Mouse (Mus musculus) intestine, embryonic 16.5 days (tissue): Measurements from ENCODE around the gene Ikbke. TPM values are rescaled to one million over a fixed set of nuclear protein-coding genes. Genes with fewer than 3 reads are reported as not detected.

Experiments
- ATAC-seq: fragments of 200-750 bp; cut with Nextera tagmentation; 2 replicates; pipeline ENCODE4 v1.8.0; 2017; ENCODE audit warnings: moderate TSS enrichment, moderate library complexity
- H3K27ac ChIP-seq: fragments of 300-500 bp; sonication (generic); 2 replicates; pipeline ENCODE4 v1.5.1; 2014; ENCODE audit warnings: mild to moderate bottlenecking, low read length
- H3K27me3 ChIP-seq: fragments of 300-500 bp; sonication (generic); replicated peaks from 2 replicates; pipeline ENCODE4 v1.6.1; 2014; ENCODE audit warnings: low read length, control low read depth, mixed read lengths; ENCODE audit not compliant: control insufficient read depth, insufficient read depth
- H3K36me3 ChIP-seq: fragments of 300-500 bp; sonication (generic); 2 replicates; pipeline ENCODE4 v1.6.1; 2014; ENCODE audit warnings: low read length, control low read depth; ENCODE audit not compliant: control insufficient read depth, insufficient read depth
- H3K4me1 ChIP-seq: fragments of 300-500 bp; sonication (generic); 2 replicates; pipeline ENCODE4 v1.6.1; 2014; ENCODE audit warnings: low read length, control low read depth, mixed read lengths; ENCODE audit not compliant: control insufficient read depth, insufficient read depth
- H3K4me2 ChIP-seq: fragments of 300-500 bp; sonication (generic); 2 replicates; pipeline ENCODE4 v1.6.1; 2014; ENCODE audit warnings: low read depth, low read length, control low read depth
- H3K4me3 ChIP-seq: fragments of 300-500 bp; sonication (generic); 2 replicates; pipeline ENCODE4 v1.5.1; 2014; ENCODE audit warnings: mild to moderate bottlenecking, low read length
- H3K9ac ChIP-seq: fragments of 300-500 bp; sonication (generic); 2 replicates; pipeline ENCODE4 v1.6.1; 2014; ENCODE audit warnings: low read depth, low read length
- H3K9me3 ChIP-seq: fragments of 300-500 bp; sonication (generic); 2 replicates; pipeline ENCODE4 v1.6.1; 2016; ENCODE audit warnings: low read length, control low read depth; ENCODE audit not compliant: control insufficient read depth
- WGBS: fragments of 180-500 bp; shearing (Covaris S2); extraction: QIAGEN DNeasy Blood & Tissue Kit; methylation state at CpG from one replicate; pipeline ENCODE4 v1.1.7; 2014; 5-methylcytosine and 5-hydroxymethylcytosine counted together
- polyA plus RNA-seq: library from polyadenylated mRNA; unstranded; fragments of >200 nt; fragmentation: Nextera tagmentation; extraction: Ambion mirVana; gene quantifications from 2 replicates; pipeline ENCODE4 v1.2.1, GENCODE M21; 2015

Gene Ikbke
- polyA plus RNA-seq, 1 experiment from 2014 or later = 13.0 TPM

GRCm38 (mm10) chr1:131233527-131233926 is 45.9 kb downstream of the Ikbke start:
- WGBS = 57% methylated on average over 12 of the region's 12 CpGs
- ATAC-seq = no peak
- H3K4me1 ChIP-seq = peaks cover 5% of the 10 kb centered on the region; the same call in 1 of the 2 replicates
- H3K4me3 ChIP-seq = no peak overlapping the region
- no peak overlapping the region for H3K27ac ChIP-seq
- no peaks in the 10 kb centered on the region for H3K36me3 ChIP-seq
- no peaks in the 10 kb centered on the region for H3K9me3 ChIP-seq
- H3K9ac ChIP-seq = no peak overlapping the region
- H3K4me2 ChIP-seq = no peak overlapping the region
- no peaks in the 10 kb centered on the region for H3K27me3 ChIP-seq

GRCm38 (mm10) chr1:131228659-131229058 is 50.7 kb downstream of the Ikbke start:
- ATAC-seq = no peak
- H3K9me3 ChIP-seq = no peaks in the 10 kb centered on the region
- H3K36me3 ChIP-seq = no peaks in the 10 kb centered on the region
- H3K4me3 ChIP-seq = no peak overlapping the region
- no peaks in the 10 kb centered on the region for H3K4me1 ChIP-seq
- no peak overlapping the region for H3K27ac ChIP-seq
- no peak overlapping the region for H3K9ac ChIP-seq
- H3K27me3 ChIP-seq = no peaks in the 10 kb centered on the region
- no peak overlapping the region for H3K4me2 ChIP-seq
- WGBS = 83% methylated on average over 5 of the region's 5 CpGs

- no peak for ATAC-seq
Observed at GRCm38 (mm10) chr1:131228225-131228624, 51.2 kb downstream of the Ikbke start.

GRCm38 (mm10) chr1:131224848-131225471 is 54.4 kb downstream of the Ikbke start:
- no peak for ATAC-seq
- Histone ChIP-seq H3K4me3 (no peak overlapping the region), H3K4me2 (no peak overlapping the region), H3K36me3 (no peaks in the 10 kb centered on the region), H3K4me1 (no peaks in the 10 kb centered on the region), H3K27me3 (no peaks in the 10 kb centered on the region), H3K9me3 (no peaks in the 10 kb centered on the region), H3K27ac (no peak overlapping the region), H3K9ac (no peak overlapping the region)
- WGBS = 55% methylated on average over 12 of the region's 12 CpGs

More at GRCm38 (mm10) chr1:131228225-131228624, 51.2 kb downstream of the Ikbke start:
- Histone ChIP-seq H3K9ac (no peak overlapping the region), H3K4me1 (no peaks in the 10 kb centered on the region), H3K27me3 (no peaks in the 10 kb centered on the region), H3K4me3 (no peak overlapping the region), H3K4me2 (no peak overlapping the region), H3K36me3 (no peaks in the 10 kb centered on the region), H3K27ac (no peak overlapping the region), H3K9me3 (no peaks in the 10 kb centered on the region)
- WGBS = 40% methylated on average over 7 of the region's 7 CpGs

GRCm38 (mm10) chr1:131223345-131223744 is 56.1 kb downstream of the Ikbke start:
- WGBS = 75% methylated on average over 2 of the region's 2 CpGs
- no peaks in the 10 kb centered on the region for H3K4me1 ChIP-seq
- no peak overlapping the region for H3K4me2 ChIP-seq
- no peak overlapping the region for H3K9ac ChIP-seq
- no peak overlapping the region for H3K27ac ChIP-seq
- no peaks in the 10 kb centered on the region for H3K9me3 ChIP-seq
- no peaks in the 10 kb centered on the region for H3K27me3 ChIP-seq
- no peak overlapping the region for H3K4me3 ChIP-seq
- no peaks in the 10 kb centered on the region for H3K36me3 ChIP-seq
- no peak for ATAC-seq

GRCm38 (mm10) chr1:131221822-131222590 is 57.4 kb downstream of the Ikbke start:
- Histone ChIP-seq H3K4me1 (no peaks in the 10 kb centered on the region), H3K4me3 (no peak overlapping the region), H3K27me3 (no peaks in the 10 kb centered on the region), H3K9ac (no peak overlapping the region), H3K4me2 (no peak overlapping the region), H3K9me3 (no peaks in the 10 kb centered on the region), H3K27ac (no peak overlapping the region), H3K36me3 (no peaks in the 10 kb centered on the region)
- 78% methylated on average over 13 of the region's 13 CpGs for WGBS
- no peak for ATAC-seq

- H3K36me3 ChIP-seq = no peaks in the 10 kb centered on the region
- H3K4me3 ChIP-seq = no peak overlapping the region
- H3K9me3 ChIP-seq = no peaks in the 10 kb centered on the region
- no peak for ATAC-seq
- 87% methylated on average over 11 of the region's 11 CpGs for WGBS
- H3K9ac ChIP-seq = no peak overlapping the region
- H3K4me1 ChIP-seq = 0 out of 2 replicates have a peak, but pooled peaks cover 6% of the 10 kb centered on the region
- no peak overlapping the region for H3K27ac ChIP-seq
- H3K4me2 ChIP-seq = no peak overlapping the region
- H3K27me3 ChIP-seq = no peaks in the 10 kb centered on the region
Observed at GRCm38 (mm10) chr1:131218933-131219332, 60.5 kb downstream of the Ikbke start.

GRCm38 (mm10) chr1:131213361-131213760 is 66.0 kb downstream of the Ikbke start:
- Histone ChIP-seq H3K27ac (no peak overlapping the region), H3K9me3 (no peaks in the 10 kb centered on the region), H3K9ac (no peak overlapping the region), H3K4me2 (no peak overlapping the region), H3K27me3 (no peaks in the 10 kb centered on the region), H3K4me3 (no peak overlapping the region), H3K36me3 (no peaks in the 10 kb centered on the region), H3K4me1 (peaks cover 13% of the 10 kb centered on the region; the same call in 1 of the 2 replicates)
- ATAC-seq = no peak
- 67% methylated on average over 6 of the region's 6 CpGs for WGBS

- H3K4me3 ChIP-seq = no peak overlapping the region
- H3K4me2 ChIP-seq = no peak overlapping the region
- no peaks in the 10 kb centered on the region for H3K36me3 ChIP-seq
- H3K9ac ChIP-seq = no peak overlapping the region
- H3K9me3 ChIP-seq = no peaks in the 10 kb centered on the region
- no peaks in the 10 kb centered on the region for H3K27me3 ChIP-seq
- ATAC-seq = no peak
- H3K27ac ChIP-seq = no peak overlapping the region
- 50% methylated on average over 5 of the region's 5 CpGs for WGBS
- H3K4me1 ChIP-seq = peaks cover 13% of the 10 kb centered on the region; the same call in 1 of the 2 replicates
Observed at GRCm38 (mm10) chr1:131212956-131213355, 66.5 kb downstream of the Ikbke start.
